Mouse (Mus musculus): ENCODE results near the gene Hoxd9. TPM values are rescaled to one million over a fixed set of nuclear protein-coding genes. Genes with fewer than 3 reads are reported as not detected.

The Hoxd9 gene
- not detected in 2 replicates for polyA plus RNA-seq (2012; ENCODE audit: insufficient read depth, insufficient read length, missing spikeins)

GRCm38 (mm10) chr2:74697567-74698121 is at the start of gene Hoxd9:
TSS of gene Hoxd9 (plus strand) at chr2:74697727.
- TF ChIP-seq CTCF (IDR thresholded peaks at IDR 0.05; ENCODE audit: low read depth, low read length): no peak
- no peak for TF ChIP-seq POLR2A (IDR thresholded peaks at IDR 0.05; ENCODE audit: borderline replicate concordance, low read depth, low read length)
- Histone ChIP-seq H3K4me3 (ENCODE audit: insufficient read depth, low read length) (peak within 1 kb of the TSS; percentile 25), H3K4me1 (ENCODE audit: control insufficient read depth, insufficient read depth, low read length) (no peaks in the 10 kb centered on the region), H3K27ac (ENCODE audit: insufficient read depth, low read depth, low read length) (no peak within 1 kb of the TSS)

GRCm38 (mm10) chr2:74652996-74653340 is 44.6 kb upstream of the Hoxd9 start:
- no peak overlapping the region for H3K27ac ChIP-seq (ENCODE audit: insufficient read depth, low read depth, low read length)
- no peaks in the 10 kb centered on the region for H3K4me1 ChIP-seq (ENCODE audit: control insufficient read depth, insufficient read depth, low read length)
- no peak overlapping the region for H3K4me3 ChIP-seq (ENCODE audit: insufficient read depth, low read length)
- TF ChIP-seq POLR2A (IDR thresholded peaks at IDR 0.05; ENCODE audit: borderline replicate concordance, low read depth, low read length) (no peak), CTCF (IDR thresholded peaks at IDR 0.05; ENCODE audit: low read depth, low read length) (no peak)

GRCm38 (mm10) chr2:74653781-74654535 is 43.6 kb upstream of the Hoxd9 start:
- Histone ChIP-seq H3K4me3 (ENCODE audit: insufficient read depth, low read length) (no peak overlapping the region), H3K27ac (ENCODE audit: insufficient read depth, low read depth, low read length) (no peak overlapping the region), H3K4me1 (ENCODE audit: control insufficient read depth, insufficient read depth, low read length) (no peaks in the 10 kb centered on the region)
- TF ChIP-seq CTCF (IDR thresholded peaks at IDR 0.05; ENCODE audit: low read depth, low read length) (no peak), POLR2A (IDR thresholded peaks at IDR 0.05; ENCODE audit: borderline replicate concordance, low read depth, low read length) (no peak)

- H3K27ac ChIP-seq (ENCODE audit: insufficient read depth, low read depth, low read length): no peak overlapping the region
Observed at GRCm38 (mm10) chr2:74654743-74655419, 42.6 kb upstream of the Hoxd9 start.

GRCm38 (mm10) chr2:74655420-74655781 is 42.1 kb upstream of the Hoxd9 start:
- TF ChIP-seq POLR2A (IDR thresholded peaks at IDR 0.05; ENCODE audit: borderline replicate concordance, low read depth, low read length) (no peak), CTCF (IDR thresholded peaks at IDR 0.05; ENCODE audit: low read depth, low read length) (no peak)
- no peak overlapping the region for H3K27ac ChIP-seq (ENCODE audit: insufficient read depth, low read depth, low read length)
- H3K4me3 ChIP-seq (ENCODE audit: insufficient read depth, low read length): no peak overlapping the region
- H3K4me1 ChIP-seq (ENCODE audit: control insufficient read depth, insufficient read depth, low read length): no peaks in the 10 kb centered on the region

More at GRCm38 (mm10) chr2:74654743-74655419, 42.6 kb upstream of the Hoxd9 start:
- TF ChIP-seq CTCF (IDR thresholded peaks at IDR 0.05; ENCODE audit: low read depth, low read length) (no peak), POLR2A (IDR thresholded peaks at IDR 0.05; ENCODE audit: borderline replicate concordance, low read depth, low read length) (no peak)
- Histone ChIP-seq H3K4me1 (ENCODE audit: control insufficient read depth, insufficient read depth, low read length) (no peaks in the 10 kb centered on the region), H3K4me3 (ENCODE audit: insufficient read depth, low read length) (no peak overlapping the region)

GRCm38 (mm10) chr2:74655821-74656631 is 41.5 kb upstream of the Hoxd9 start:
- H3K27ac ChIP-seq (ENCODE audit: insufficient read depth, low read depth, low read length): no peak overlapping the region
- TF ChIP-seq CTCF (IDR thresholded peaks at IDR 0.05; ENCODE audit: low read depth, low read length) (no peak), POLR2A (IDR thresholded peaks at IDR 0.05; ENCODE audit: borderline replicate concordance, low read depth, low read length) (no peak)
- H3K4me3 ChIP-seq (ENCODE audit: insufficient read depth, low read length): no peak overlapping the region
- no peaks in the 10 kb centered on the region for H3K4me1 ChIP-seq (ENCODE audit: control insufficient read depth, insufficient read depth, low read length)

GRCm38 (mm10) chr2:74656632-74657021 is 40.9 kb upstream of the Hoxd9 start:
- no peak overlapping the region for H3K27ac ChIP-seq (ENCODE audit: insufficient read depth, low read depth, low read length)
- no peak overlapping the region for H3K4me3 ChIP-seq (ENCODE audit: insufficient read depth, low read length)
- TF ChIP-seq CTCF (IDR thresholded peaks at IDR 0.05; ENCODE audit: low read depth, low read length) (no peak), POLR2A (IDR thresholded peaks at IDR 0.05; ENCODE audit: borderline replicate concordance, low read depth, low read length) (no peak)
- no peaks in the 10 kb centered on the region for H3K4me1 ChIP-seq (ENCODE audit: control insufficient read depth, insufficient read depth, low read length)

- Histone ChIP-seq H3K4me3 (ENCODE audit: insufficient read depth, low read length) (peak overlapping the region; percentile 2; the same call in 1 of the 2 replicates), H3K4me1 (ENCODE audit: control insufficient read depth, insufficient read depth, low read length) (no peaks in the 10 kb centered on the region), H3K27ac (ENCODE audit: insufficient read depth, low read depth, low read length) (no peak overlapping the region)
- TF ChIP-seq CTCF (IDR thresholded peaks at IDR 0.05; ENCODE audit: low read depth, low read length) (no peak), POLR2A (IDR thresholded peaks at IDR 0.05; ENCODE audit: borderline replicate concordance, low read depth, low read length) (no peak)
Observed at GRCm38 (mm10) chr2:74657251-74658023, 40.1 kb upstream of the Hoxd9 start.
